Mouse (Mus musculus): Measurements from ENCODE around the gene Egfr.

DNA sequence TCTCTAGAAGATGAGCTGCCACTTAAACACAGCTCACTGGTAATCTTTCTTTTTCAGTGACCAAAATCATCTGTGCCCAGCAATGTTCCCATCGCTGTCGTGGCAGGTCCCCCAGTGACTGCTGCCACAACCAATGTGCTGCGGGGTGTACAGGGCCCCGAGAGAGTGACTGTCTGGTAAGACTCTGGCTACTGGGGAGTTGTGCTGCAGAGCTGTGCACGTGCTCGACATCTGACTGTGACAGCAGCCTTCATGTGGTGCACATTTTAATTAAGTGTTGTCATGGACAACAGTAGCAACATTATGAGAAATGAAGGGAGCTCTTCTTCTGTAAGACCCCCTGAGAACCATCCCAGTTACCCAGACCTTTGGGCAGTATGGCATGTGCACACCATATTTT is 116.0 kb downstream of the Egfr start:
- TF ChIP-seq GATA1 (IDR thresholded peaks at IDR 0.05; ENCODE audit: low read length) (no peak), TAL1 (IDR thresholded peaks at IDR 0.05; ENCODE audit: low read length) (no peak)

Measured in erythroblast, embryonic 14.5 days (primary cell).